Mouse (Mus musculus) frontal cortex, adult (tissue): ENCODE measurements at regions not wholly inside any gene's neighbourhood (a gene's known extent, or its start where the extent isn't known, plus 50 kb on each side); places are given as distances from the start of the nearest gene placed in this dataset.
A peak's percentile ranks its signal among the peaks of the same experiment; 100 is the strongest.

Experiments used
- ATAC-seq: cut with Nextera tagmentation; 2 replicates; pipeline ENCODE4 v1.9.2; 2017; ENCODE audit warnings: mild to moderate bottlenecking, moderate library complexity, mixed read lengths; ENCODE audit not compliant: low TSS enrichment

DNA sequence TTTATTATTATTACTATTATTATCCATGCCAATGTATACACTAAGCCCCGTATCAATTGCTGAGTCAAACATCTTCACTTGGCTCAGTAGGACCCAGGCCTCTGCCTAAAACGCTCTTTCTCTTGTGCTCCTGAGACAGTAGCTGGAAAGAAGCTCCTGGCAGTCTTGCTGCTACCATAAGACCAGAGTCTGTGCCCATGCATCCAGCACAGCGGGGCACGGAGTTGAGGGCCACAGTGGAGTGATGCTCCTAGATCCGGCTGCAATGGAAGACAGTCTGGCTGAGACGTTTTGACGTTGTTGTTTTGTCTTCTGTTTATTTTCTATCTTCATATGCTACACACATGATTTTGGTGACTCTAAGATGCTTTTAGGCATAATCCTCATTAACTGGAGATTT lies 129.1 kb upstream of the Peli2 start:
- no peak for ATAC-seq

DNA sequence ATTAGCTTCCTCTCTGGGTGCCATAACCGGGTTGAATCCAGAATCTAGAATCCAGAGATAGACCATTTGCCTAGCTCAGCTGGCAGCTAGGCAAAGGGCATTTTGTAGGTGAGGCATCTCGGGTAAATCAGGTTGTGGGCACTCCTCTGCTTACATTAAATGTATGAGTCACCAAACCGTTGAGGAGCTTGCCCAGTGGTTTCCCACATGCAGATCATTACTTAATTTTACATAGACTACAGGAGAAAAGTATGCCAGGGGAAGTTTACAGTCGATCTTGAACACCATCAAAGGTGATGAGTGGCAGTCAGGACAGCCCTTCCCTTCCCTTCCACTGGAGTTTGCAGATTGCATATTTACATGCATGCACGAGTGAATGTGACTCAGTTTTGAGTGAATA lies 128.5 kb upstream of the Peli2 start:
- no peak for ATAC-seq

DNA sequence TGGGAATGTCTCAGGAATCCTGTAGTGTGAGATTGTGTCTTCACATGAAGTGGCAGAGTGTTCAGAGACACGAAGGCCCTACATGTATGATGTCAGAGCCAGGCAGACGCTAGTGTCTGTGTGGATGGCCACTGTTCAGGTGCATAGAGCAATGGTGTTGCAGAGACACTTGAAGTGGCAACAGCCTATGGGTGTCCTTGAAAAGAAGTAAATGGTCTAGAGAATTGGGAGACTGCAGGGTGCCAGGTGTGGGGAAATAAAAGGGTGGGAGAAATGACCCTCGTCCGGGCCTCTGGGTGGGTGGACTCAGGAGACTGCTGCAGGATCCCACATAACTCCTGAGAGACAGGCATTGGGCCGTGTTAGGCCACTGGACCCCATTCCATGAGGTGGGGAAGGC lies 127.8 kb upstream of the Peli2 start:
- ATAC-seq, result no peak

DNA sequence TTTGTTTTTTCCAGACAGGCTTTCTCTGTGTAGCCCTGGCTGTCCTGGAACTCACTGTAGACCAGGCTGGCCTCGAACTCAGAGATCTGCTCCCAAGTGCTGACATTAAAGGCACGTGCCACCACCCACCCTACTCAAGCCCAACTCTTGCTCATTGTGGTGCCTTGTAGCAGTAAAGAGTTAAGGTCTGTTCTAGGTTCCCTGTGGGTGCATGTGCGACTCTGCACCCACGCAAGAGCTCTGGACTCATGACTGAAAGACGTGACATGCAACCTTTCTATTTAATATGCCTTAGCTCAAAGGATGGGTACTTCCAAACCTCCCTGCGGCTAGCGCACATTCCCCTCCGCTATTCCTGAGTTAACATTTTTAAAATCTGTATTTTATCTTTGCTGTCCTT lies 121.7 kb upstream of the Peli2 start:
- ATAC-seq, result no peak

DNA sequence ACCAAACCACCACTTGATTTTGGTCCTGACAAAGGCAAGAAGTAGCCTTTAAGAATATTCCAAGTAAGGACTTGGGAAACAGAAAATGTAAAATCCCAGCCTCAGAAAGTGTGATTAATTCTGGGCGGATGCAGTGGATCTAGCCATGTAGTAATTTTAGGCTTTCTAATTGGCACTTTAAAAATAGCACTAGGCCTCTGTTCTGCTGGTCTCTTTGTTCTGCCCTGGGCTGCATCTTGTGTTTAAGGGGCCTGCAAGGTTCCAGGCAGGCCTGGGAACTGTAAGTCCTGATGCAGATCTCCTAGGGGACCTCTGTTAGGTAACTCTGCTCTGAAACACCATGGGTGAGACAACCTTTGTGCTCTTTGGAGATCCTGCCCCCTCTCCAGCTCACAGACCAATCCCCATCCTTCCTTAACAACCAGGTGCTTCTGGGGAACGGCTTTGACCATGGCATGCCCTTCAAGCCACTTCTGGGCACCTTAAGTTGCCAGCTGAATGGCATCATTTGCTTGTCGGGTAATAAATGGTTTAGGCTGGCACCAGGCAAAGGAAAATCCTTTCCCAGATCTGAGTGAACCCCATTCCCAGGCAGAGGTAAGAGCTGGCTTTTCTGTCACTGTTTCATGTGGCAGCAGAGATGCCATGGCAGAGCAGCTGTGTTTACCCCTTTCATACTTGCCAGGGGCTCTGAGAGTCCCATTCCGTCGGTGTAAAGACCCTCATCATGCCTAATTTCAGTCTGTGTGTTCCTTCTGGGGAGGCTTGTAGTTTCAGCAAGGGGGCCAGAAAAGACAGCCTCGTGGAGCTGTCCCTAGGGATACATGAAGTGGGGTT lies 115.3 kb upstream of the Peli2 start:
- ATAC-seq, result peak; percentile 41; the same call in 1 of the 2 replicates

DNA sequence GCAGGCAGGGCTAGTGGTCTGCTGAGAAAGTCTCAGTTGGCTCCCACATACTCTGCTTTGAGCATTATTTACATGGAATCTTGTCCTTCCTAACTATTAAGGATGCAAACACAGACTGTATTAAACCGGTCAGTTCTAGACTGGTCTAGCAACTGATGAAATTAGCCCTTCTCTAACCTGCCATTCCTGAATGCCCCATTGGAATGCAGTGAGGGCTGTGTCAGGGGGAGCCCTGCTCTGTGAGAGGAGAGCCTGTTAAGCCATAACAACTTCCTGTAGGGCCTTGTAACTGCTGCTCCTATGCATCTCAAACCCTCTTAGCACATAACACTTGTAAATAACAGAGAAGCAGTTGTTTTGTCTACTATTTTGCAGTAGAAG lies 114.7 kb upstream of the Peli2 start:
- no peak for ATAC-seq

DNA sequence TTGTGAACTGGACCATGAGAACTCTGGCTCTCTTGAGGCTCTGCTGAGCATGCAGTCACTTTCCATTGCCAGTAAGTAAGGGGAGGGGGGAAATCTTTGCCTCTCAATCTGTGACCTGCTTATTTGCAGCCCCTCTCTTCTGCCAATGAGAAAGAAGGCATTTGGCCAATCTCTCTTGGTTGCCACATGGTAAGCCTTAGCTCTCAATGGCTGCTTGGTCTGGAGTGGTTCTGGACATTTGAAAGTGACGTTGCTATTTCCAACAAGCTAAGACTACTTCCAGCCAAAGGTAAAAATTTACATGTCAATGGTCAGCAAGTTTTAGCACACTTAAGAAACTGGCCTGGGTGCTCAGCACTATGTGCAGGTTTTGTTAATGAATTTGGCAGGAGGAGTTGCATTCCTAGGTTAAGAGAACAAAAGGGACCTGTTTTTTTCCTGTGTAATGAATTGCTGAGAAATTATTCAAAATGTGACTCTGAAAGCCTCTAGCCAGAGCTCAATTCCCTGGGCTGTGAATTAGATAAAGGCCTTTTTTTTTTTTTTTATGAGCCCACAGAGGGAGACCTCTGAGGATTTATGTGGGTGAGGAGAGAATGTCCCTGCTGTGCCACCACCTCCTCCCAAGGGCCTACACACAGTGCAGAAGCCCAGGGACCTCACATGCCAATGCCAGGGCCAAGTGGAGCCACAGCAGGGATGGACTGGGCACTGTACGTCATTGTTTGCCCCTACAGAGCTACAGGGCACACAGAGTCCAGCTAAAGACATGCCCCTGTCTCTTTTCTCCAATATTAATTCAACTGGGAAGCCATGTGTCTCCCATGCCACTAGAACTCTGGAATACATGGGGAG lies 108.0 kb upstream of the Peli2 start:
- peak; percentile 50 for ATAC-seq

DNA sequence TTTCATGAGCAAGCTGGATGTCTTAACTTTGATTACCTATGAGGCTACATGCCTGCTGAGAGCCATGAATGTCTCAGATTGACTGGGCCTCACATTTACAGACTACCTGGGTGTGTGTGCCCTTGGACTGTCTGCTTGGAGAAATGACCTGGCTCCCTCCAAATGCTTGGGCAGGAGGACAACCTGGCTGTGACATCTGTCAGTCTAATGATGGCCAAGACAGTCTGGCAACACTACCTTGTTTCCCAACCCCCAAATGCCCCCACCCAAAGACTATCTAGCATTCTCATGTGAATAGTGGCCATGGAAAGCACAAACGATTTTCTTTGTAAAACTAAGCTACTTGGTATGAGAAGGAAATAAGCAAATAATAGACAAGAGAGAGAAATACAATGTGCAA lies 107.2 kb upstream of the Peli2 start:
- ATAC-seq, result no peak

DNA sequence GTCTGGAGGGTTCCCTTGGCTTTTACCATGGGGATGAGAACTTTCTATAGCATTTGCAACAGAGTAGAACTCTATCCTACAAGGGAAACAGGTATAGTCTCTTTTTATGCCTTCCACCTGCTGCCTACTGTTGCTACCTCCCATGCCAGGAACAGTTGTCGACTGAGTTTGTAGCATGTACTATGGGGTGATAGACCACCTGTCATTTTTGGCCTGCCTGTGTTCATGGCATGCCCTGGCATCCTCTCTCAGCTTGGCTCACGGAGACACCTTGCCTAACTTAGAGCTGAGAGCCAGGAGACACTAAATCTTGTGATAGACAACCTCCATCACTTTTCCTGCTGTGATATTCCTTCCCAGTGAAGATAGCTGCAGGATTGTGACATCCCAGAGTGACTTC lies 105.8 kb upstream of the Peli2 start:
- no peak for ATAC-seq

DNA sequence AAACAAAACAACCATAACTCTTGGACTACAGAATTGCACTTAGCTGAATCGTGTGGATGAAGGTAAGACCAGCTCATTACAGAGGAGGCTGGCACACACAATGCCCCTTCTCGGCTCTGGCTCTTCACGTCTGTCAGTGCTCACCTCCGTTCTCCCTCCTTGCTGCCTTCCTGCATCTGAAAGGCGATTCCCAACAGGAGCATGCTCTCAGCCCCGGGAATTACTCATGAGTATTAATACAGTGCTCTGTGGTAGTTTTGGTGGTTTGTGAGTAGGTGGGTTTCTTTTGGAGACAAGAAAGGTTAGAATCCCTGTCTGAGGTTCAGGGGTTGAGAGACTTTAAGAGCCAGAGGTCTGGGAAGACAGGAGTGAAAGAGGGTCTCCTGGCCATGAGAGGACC lies 102.7 kb upstream of the Peli2 start:
- ATAC-seq, result no peak

DNA sequence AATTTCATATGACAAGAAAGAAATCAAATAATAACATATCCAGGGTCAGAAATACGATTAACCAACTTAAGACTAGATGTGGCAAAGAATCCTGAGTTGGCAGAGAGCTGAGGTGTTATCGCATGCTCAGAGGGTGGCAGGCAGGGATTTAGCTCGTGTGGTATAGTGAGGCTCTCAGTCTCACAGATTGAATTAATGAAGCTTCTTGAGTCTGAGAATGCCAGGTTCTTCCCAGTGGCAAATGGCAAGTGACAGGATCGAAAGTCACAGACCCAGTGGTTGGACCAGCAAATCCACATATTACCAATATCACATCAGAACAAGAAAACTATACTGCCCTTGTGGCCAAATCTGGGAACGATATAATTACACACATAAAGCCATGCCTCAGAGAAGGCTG lies 101.3 kb upstream of the Peli2 start:
- no peak for ATAC-seq

DNA sequence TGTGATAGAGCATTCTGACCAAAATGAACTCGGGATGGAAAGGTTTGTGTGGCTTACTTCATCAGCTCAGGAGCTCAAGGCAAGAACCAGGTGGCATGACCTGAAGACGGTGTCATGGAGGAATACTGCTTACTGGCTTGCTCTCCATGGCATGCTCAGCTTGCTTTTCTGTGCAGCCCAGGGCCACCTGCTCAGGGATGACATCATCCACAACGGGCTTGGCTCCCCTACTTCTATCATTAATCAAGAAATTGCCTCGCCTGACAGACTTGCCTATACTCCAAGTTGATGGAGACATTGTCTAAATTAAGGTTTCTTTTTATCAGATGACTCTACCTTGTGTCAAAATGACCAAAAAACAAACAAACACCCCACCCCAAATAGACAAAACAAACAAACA lies 98.4 kb upstream of the Peli2 start:
- no peak for ATAC-seq

DNA sequence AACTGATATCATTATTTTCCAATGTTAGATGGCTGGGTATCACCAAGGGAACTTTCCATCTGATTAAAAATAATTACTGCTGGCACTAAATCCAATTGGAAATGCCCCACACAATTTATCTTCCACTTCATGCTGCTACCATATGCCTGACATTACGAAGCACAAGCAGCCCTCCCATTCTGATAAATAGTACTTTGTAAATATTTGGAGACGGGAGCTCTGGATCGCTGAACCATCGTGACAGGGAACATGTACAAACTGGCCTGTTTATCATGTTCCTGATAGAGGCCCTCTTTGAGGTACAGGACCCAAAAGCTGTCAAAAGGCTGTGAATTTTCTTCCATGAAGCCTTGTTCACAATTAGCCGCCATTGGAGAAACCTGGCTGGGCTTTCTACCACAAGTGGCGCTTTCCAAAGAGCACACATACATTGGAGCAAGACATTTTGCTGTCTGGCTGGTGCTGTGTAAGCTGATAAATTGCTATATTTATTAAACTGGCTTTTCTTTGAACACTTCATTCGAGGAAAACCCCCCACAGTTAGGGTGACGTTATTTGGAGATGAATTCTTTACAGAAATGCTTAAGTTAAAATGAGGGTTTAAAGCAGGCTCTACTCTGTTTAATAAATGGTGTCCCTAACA lies 96.5 kb upstream of the Peli2 start:
- no peak for ATAC-seq

DNA sequence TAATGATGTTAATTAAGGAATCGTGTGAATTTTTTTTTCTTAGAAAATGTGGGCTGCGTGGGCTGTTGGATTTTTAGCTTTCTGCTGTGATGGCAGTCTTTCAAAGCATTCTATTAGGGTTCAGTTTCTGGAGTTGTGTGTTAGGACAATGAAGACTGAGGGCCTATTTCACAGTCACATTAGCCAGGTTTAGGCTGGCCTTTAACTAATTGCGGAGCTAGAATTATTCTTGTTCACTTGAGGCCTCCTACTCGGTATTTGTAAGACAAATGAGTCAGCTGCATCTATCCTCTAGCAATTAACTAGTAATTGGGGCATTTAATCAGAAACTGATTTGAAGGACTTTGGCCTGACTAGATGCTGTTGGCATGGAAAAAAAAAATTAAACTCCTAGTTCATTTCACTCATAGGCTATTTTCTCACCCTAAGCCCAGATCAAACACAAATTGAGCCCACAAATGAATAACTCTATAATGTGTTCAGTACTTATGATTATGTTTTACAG lies 81.3 kb upstream of the Peli2 start:
- no peak for ATAC-seq

DNA sequence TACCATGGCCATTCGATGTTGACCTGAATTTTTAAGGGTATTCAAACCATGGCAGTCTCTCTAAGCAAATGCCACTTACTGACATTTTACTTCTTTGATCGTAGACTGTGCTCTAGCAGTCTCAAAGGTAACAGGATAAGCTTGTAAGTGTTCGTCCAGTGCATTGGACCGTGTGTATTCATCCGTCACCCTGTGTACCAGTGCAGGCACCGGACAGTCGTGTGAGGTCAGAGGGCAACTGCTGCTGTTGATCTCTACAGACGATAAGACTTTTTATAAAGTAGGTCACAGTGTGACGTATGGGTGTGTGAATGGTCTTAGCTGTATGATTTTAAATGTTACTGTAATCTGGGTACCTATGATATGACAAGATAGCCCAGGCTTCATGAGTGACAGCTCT lies 74.5 kb upstream of the Peli2 start:
- no peak for ATAC-seq

DNA sequence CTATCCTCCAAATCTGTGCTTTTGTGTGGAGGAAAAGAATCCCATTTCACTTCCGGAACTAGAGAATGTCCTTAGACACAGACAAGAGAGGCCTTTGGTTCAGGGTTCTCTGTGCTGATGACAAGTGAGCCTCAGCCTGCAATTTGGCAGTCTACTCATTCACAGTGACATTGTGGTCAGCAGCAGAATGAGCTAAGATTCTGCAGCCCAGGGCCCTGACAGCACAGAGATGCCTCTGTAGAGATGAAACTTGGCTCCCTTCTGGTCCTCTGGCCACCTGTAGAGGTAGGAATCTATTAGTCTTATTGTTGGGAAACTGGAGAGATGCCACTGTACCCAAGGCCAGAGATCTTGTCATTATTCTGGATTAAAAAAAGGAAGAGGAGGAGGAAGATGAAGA lies 73.8 kb upstream of the Peli2 start:
- no peak for ATAC-seq

DNA sequence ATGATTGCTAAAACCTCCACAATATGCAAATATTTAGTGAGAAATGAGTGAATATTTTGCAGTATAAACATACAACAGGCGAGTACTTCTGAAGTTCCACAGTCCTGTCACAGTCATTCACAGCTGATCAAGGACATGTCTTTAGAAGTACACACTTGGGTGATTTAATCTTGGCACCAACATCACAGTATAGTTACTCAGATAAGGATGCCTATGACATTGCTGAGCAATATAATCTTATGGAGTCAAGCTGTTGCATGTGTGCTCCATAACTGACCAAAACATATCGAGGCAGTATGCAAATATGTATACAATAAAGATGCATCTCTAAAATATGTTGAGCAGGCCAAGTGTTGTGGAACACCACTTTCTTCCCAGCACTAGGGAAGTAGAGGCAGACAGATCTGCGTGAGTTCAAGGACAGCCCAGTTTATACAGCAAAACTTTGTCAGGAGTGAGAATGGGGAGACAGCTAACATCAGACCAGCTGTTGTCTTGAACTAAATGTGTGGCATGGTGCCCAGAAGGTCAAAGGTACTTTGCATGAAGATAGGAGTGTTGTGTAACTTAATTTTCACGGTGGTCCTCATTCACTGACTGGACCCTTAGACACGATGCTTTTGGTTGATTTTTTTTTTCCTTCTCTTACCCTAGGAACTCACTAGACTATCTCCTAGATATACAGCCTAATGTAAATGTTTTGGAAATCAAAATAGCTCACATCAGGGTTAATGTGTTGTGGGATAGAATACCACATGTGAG lies 70.7 kb upstream of the Peli2 start:
- no peak for ATAC-seq

DNA sequence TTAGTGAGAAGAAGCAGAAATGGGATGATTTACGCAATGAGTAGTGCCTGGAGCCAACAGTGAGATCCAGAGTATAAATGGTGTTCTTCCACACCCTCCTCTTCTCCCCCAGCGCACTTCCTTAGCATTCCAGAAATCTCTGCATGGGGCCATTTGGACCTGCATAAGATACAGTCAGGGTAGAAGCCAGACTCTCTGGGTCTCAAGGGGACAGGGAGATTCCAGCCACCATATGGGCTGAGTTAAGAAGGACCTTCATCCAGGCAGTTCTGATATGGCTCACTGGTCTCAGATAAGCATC lies 70.2 kb upstream of the Peli2 start:
- ATAC-seq, result no peak

DNA sequence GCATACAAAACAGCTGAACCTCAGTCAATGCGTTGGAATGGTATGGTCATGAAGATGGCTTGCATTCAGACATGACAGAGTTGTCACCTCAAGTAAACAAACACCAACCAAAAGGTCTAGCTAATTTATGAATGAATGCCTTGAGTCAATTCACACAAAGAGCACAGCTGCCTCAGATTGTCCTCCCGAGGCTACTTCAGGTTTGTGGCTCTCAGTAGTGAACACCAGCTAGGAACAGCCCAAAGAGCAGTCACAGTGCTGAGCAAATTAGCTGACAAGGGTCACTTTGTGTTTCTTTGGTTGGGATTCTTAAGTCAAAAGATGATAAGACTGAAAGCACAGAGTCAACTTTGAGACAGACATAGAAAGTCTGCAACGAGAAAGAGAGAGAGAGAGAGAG lies 68.7 kb upstream of the Peli2 start:
- ATAC-seq, result no peak

DNA sequence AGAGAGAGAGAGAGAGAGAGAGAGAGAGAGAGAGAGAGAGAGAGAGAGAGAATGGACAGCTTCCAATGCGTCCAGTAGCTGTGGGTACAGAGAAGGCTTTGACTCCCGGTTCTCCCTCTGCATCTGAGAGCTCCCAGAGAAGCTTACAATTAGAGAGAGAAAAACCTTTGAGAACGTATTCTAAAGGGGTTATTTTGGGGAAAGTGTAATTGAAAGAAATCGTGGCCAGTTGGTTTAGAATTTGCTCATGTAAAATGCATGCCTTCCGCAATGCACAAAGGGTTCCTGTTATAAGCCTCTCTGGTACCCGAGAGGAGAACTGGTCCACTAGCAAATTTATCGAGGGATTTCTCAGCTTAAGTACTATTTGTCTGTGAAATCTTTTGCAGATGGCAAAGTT lies 68.2 kb upstream of the Peli2 start:
- peak; percentile 86 for ATAC-seq

DNA sequence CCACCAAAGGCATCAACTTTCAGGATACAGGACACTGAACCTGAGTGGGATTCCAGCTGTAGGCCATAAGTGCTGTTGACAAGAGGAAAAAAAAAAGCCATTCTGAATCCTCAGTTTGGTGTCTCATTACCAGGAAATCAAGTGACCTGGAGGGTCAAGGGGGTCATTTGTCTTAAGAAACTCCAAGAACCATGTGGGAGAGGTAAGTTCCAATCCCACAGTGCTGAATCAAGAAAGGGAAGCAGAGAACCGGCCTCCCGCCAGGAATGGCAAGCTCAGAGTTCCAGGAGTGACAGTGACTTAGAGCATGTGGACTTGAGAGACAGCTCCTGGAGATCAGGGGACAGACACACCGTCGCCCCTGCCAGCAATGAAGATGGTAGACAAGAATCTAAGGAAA lies 67.5 kb upstream of the Peli2 start:
- ATAC-seq, result no peak

DNA sequence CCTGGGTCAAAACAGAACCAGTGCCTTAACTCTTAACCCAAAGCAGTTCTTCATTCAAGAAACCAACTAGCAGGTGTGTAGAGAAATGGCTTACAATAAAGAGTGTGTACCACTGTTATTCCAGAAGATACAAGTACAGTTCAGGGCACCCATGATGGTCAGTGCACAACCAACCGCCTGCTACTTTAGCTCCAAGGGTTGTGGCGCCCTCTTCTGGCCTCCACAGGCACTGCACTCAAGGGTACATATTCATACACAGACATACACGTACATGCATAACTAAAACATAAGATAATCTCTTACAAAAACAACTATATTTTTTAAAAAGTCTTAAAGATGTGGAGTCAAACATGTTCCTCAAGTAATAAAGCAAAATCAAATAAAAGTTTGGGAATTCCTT lies 65.9 kb upstream of the Peli2 start:
- ATAC-seq, result no peak
